In genomic region chr2:52963439-52963838, GRCm38 (mm10) we compare ENCODE assay signal across 26 mouse cellular contexts.
DNase-seq lines count a peak whose midpoint lies in the region; ATAC-seq and TF ChIP-seq lines count a peak whose summit lies in the region.
"Had no signal": no experiment of that assay in that cellular context is flagged by ENCODE, and none has a peak within 500 bp of the region (broad histone marks: within the 10 kb centered on the region; RNA-seq: fewer than 3 reads in every experiment).

No protein-coding gene starts in this region.

- peaks cover 61% of the 10 kb centered on the region for H3K4me1 ChIP-seq in forebrain, embryonic 15.5 days
- H3K4me1 ChIP-seq in forebrain, postnatal 0 days (ENCODE audit: insufficient read depth): peaks cover 7% of the 10 kb centered on the region
- H3K4me1 ChIP-seq in midbrain, embryonic 11.5 days (ENCODE audit: control insufficient read depth, insufficient read depth, low read length): peaks cover 16% of the 10 kb centered on the region
- H3K4me1 ChIP-seq in midbrain, postnatal 0 days (ENCODE audit: insufficient read depth, low read length): peaks cover 9% of the 10 kb centered on the region
- H3K4me1 ChIP-seq in limb, embryonic 13.5 days: peaks cover 90% of the 10 kb centered on the region
- H3K4me1 ChIP-seq: liver, embryonic 12.5 days had no signal

- H3K36me3 ChIP-seq in forebrain, embryonic 15.5 days: no peaks in the 10 kb centered on the region
- H3K36me3 ChIP-seq in forebrain, postnatal 0 days (ENCODE audit: insufficient read depth): no peaks in the 10 kb centered on the region
- no peaks in the 10 kb centered on the region for H3K36me3 ChIP-seq in midbrain, embryonic 11.5 days (ENCODE audit: control insufficient read depth, insufficient read depth, low read length)
- no peaks in the 10 kb centered on the region for H3K36me3 ChIP-seq in midbrain, postnatal 0 days (ENCODE audit: insufficient read depth, low read length)
- H3K36me3 ChIP-seq in limb, embryonic 13.5 days: no peaks in the 10 kb centered on the region
- H3K36me3 ChIP-seq: embryonic facial prominence, embryonic 15.5 days; G1E; hindbrain, embryonic 13.5 days; liver, embryonic 12.5 days; midbrain, embryonic 15.5 days had no signal

- H3K9me3 ChIP-seq in forebrain, embryonic 15.5 days: no peaks in the 10 kb centered on the region
- H3K9me3 ChIP-seq in forebrain, postnatal 0 days (ENCODE audit: low read length): no peaks in the 10 kb centered on the region
- H3K9me3 ChIP-seq in midbrain, embryonic 11.5 days (ENCODE audit: control insufficient read depth, low read length): no peaks in the 10 kb centered on the region
- no peaks in the 10 kb centered on the region for H3K9me3 ChIP-seq in midbrain, postnatal 0 days (ENCODE audit: low read length)
- no peaks in the 10 kb centered on the region for H3K9me3 ChIP-seq in limb, embryonic 13.5 days
- H3K9me3 ChIP-seq: embryonic facial prominence, embryonic 15.5 days; G1E; hindbrain, embryonic 13.5 days; liver, embryonic 12.5 days; midbrain, embryonic 15.5 days had no signal

- H3K4me3 ChIP-seq in forebrain, embryonic 15.5 days: no peak overlapping the region
- H3K4me3 ChIP-seq in forebrain, postnatal 0 days (ENCODE audit: low read depth, low read length): no peak overlapping the region
- no peak overlapping the region for H3K4me3 ChIP-seq in midbrain, embryonic 11.5 days (ENCODE audit: low read depth, low read length)
- no peak overlapping the region for H3K4me3 ChIP-seq in midbrain, postnatal 0 days (ENCODE audit: low read depth, low read length)
- no peak overlapping the region for H3K4me3 ChIP-seq in limb, embryonic 13.5 days
- H3K4me3 ChIP-seq: embryonic facial prominence, embryonic 15.5 days; heart, adult 2 months; hindbrain, embryonic 13.5 days; liver, embryonic 12.5 days; midbrain, embryonic 15.5 days; myocyte had no signal

- no peak overlapping the region for H3K27ac ChIP-seq in forebrain, embryonic 15.5 days (replicated peaks)
- H3K27ac ChIP-seq in forebrain, postnatal 0 days (ENCODE audit: low read depth, low read length): no peak overlapping the region
- H3K27ac ChIP-seq in midbrain, embryonic 11.5 days (ENCODE audit: low read depth, low read length): no peak overlapping the region
- no peak overlapping the region for H3K27ac ChIP-seq in midbrain, postnatal 0 days (ENCODE audit: low read depth, low read length)
- peak overlapping the region; percentile 65; the same call in 1 of the 2 replicates for H3K27ac ChIP-seq in limb, embryonic 13.5 days
- H3K27ac ChIP-seq: embryonic facial prominence, embryonic 15.5 days; heart, adult 2 months; hindbrain, embryonic 13.5 days; liver, embryonic 12.5 days; midbrain, embryonic 15.5 days had no signal

- no peak for DNase-seq in forebrain, postnatal 0 days
- peak; percentile 78 for DNase-seq in midbrain, embryonic 11.5 days (ENCODE audit: low spot score, missing footprints)
- DNase-seq in midbrain, postnatal 0 days (ENCODE audit: low spot score): no peak
- no peak for DNase-seq in adrenal gland, postnatal 25 days
- DNase-seq in cerebellum, adult 8-10 months: no peak
- DNase-seq: cerebellum, adult 11 months; cerebellum, postnatal 10 days; gastrocnemius, postnatal 36 days; heart, adult 2 months; kidney, adult 18-20 months; kidney, postnatal 10 days; lung, adult 2 months; right cerebral cortex, adult 18-20 months; right cerebral cortex, postnatal 4 days; thymus, adult 2 months; thymus, postnatal 4 days had no signal

- 0 out of 2 replicates have a peak, but pooled peaks have one; percentile 20 for ATAC-seq in forebrain, embryonic 15.5 days (replicated peaks)
- ATAC-seq in forebrain, postnatal 0 days: no peak
- ATAC-seq in midbrain, embryonic 11.5 days (ENCODE audit: low FRiP score): no peak
- ATAC-seq in midbrain, postnatal 0 days (ENCODE audit: low FRiP score): no peak
- 0 out of 2 replicates have a peak, but pooled peaks have one; percentile 6 for ATAC-seq in limb, embryonic 13.5 days (ENCODE audit: low FRiP score, low read depth)
- ATAC-seq: forebrain, embryonic 14.5 days; liver, embryonic 12.5 days; midbrain, embryonic 15.5 days; Patski had no signal

- H3K9ac ChIP-seq in forebrain, embryonic 15.5 days (replicated peaks): no peak overlapping the region
- no peak overlapping the region for H3K9ac ChIP-seq in forebrain, postnatal 0 days
- no peak overlapping the region for H3K9ac ChIP-seq in midbrain, embryonic 11.5 days (ENCODE audit: low read length)
- no peak overlapping the region for H3K9ac ChIP-seq in midbrain, postnatal 0 days (replicated peaks; ENCODE audit: low read length, poor library complexity, severe bottlenecking)
- H3K9ac ChIP-seq in limb, embryonic 13.5 days: no peak overlapping the region
- H3K9ac ChIP-seq: embryonic facial prominence, embryonic 15.5 days; hindbrain, embryonic 13.5 days; liver, embryonic 12.5 days; midbrain, embryonic 15.5 days had no signal

- WGBS in forebrain, embryonic 15.5 days: 72% methylated on average over 1 of the region's 1 CpGs
- WGBS in forebrain, postnatal 0 days: 87% methylated on average over 1 of the region's 1 CpGs
- 100% methylated on average over 1 of the region's 1 CpGs for WGBS in midbrain, embryonic 11.5 days
- WGBS in midbrain, postnatal 0 days: 91% methylated on average over 1 of the region's 1 CpGs
- 68% methylated on average over 1 of the region's 1 CpGs for WGBS in limb, embryonic 13.5 days

- TF ChIP-seq CTCF in forebrain, postnatal 0 days (IDR thresholded peaks at IDR 0.05; ENCODE audit: low read depth): no peak
- no peak for TF ChIP-seq CTCF in midbrain, postnatal 0 days (IDR thresholded peaks at IDR 0.05)

- no peaks in the 10 kb centered on the region for H3K27me3 ChIP-seq in forebrain, embryonic 15.5 days
- H3K27me3 ChIP-seq in forebrain, postnatal 0 days (ENCODE audit: insufficient read depth, low read length): no peaks in the 10 kb centered on the region
- H3K27me3 ChIP-seq in midbrain, embryonic 11.5 days (ENCODE audit: control insufficient read depth, insufficient read depth, low read length): no peaks in the 10 kb centered on the region
- H3K27me3 ChIP-seq in midbrain, postnatal 0 days (ENCODE audit: insufficient read depth, low read length): no peaks in the 10 kb centered on the region
- H3K27me3 ChIP-seq in limb, embryonic 13.5 days: no peaks in the 10 kb centered on the region
- H3K27me3 ChIP-seq: embryonic facial prominence, embryonic 15.5 days; hindbrain, embryonic 13.5 days; liver, embryonic 12.5 days; midbrain, embryonic 15.5 days; Patski had no signal

- no peak overlapping the region for H3K4me2 ChIP-seq in forebrain, embryonic 15.5 days (replicated peaks)
- no peak overlapping the region for H3K4me2 ChIP-seq in forebrain, postnatal 0 days (ENCODE audit: low read depth)
- H3K4me2 ChIP-seq in midbrain, embryonic 11.5 days: no peak overlapping the region
- no peak overlapping the region for H3K4me2 ChIP-seq in midbrain, postnatal 0 days (ENCODE audit: low read depth, low read length, poor library complexity, severe bottlenecking)
- no peak overlapping the region for H3K4me2 ChIP-seq in limb, embryonic 13.5 days (replicated peaks)
- H3K4me2 ChIP-seq: embryonic facial prominence, embryonic 15.5 days; hindbrain, embryonic 13.5 days; liver, embryonic 12.5 days; midbrain, embryonic 15.5 days had no signal

Comparison
In these comparisons a context has a peak if more than half of its experiments do, and no peak if none do; other contexts are left out.
1. ATAC-seq: peak in forebrain, embryonic 15.5 days (single experiment) and limb, embryonic 13.5 days (single experiment); none in forebrain, postnatal 0 days (single experiment), midbrain, embryonic 11.5 days (single experiment) and midbrain, postnatal 0 days (single experiment).